Mouse (Mus musculus) heart, embryonic 15.5 days (tissue): ENCODE measurements around the gene Ypel3. TPM values are rescaled to one million over a fixed set of nuclear protein-coding genes. Genes with fewer than 3 reads are reported as not detected.

Source experiments
- ATAC-seq: fragments of 200-750 bp; cut with Nextera tagmentation; replicated peaks from 2 replicates; pipeline ENCODE4 v1.8.0; 2017; ENCODE audit warnings: low read depth, moderate TSS enrichment; ENCODE audit not compliant: insufficient number of reproducible peaks, insufficient read depth, low FRiP score
- H3K27ac ChIP-seq: fragments of 300-500 bp; sonication (generic); 2 replicates; pipeline ENCODE4 v1.5.1; 2015; ENCODE audit warnings: mild to moderate bottlenecking, inconsistent platforms
- H3K27me3 ChIP-seq: fragments of 300-500 bp; sonication (generic); 2 replicates; pipeline ENCODE4 v1.6.1; 2015; ENCODE audit warnings: inconsistent platforms
- H3K36me3 ChIP-seq: fragments of 300-500 bp; sonication (generic); 2 replicates; pipeline ENCODE4 v1.6.1; 2015; ENCODE audit warnings: mild to moderate bottlenecking, inconsistent platforms
- H3K4me1 ChIP-seq: fragments of 300-500 bp; sonication (generic); replicated peaks from 2 replicates; pipeline ENCODE4 v1.6.1; 2015; ENCODE audit warnings: inconsistent platforms
- H3K4me2 ChIP-seq: fragments of 300-500 bp; sonication (generic); 2 replicates; pipeline ENCODE4 v1.6.1; 2015; ENCODE audit warnings: inconsistent platforms, mild to moderate bottlenecking, moderate library complexity
- H3K4me3 ChIP-seq: fragments of 300-500 bp; sonication (generic); 2 replicates; pipeline ENCODE4 v1.5.1; 2015; ENCODE audit warnings: mild to moderate bottlenecking, inconsistent platforms
- H3K9ac ChIP-seq: fragments of 300-500 bp; sonication (generic); 2 replicates; pipeline ENCODE4 v1.6.1; 2015; ENCODE audit warnings: mild to moderate bottlenecking, inconsistent platforms
- H3K9me3 ChIP-seq: fragments of 300-500 bp; sonication (generic); replicated peaks from 2 replicates; pipeline ENCODE4 v1.6.1; 2016; ENCODE audit warnings: inconsistent platforms
- WGBS: fragments of 180-500 bp; shearing (Covaris S2); methylation state at CpG from one replicate; pipeline ENCODE4 v1.1.7; 2015; ENCODE audit warnings: mixed read lengths; 5-methylcytosine and 5-hydroxymethylcytosine counted together
- polyA plus RNA-seq: library from polyadenylated mRNA; unstranded; fragments of >200 nt; fragmentation: Nextera tagmentation; extraction: Ambion mirVana; gene quantifications from 2 replicates; pipeline ENCODE4 v1.2.1, GENCODE M21; 2015

The Ypel3 gene
- polyA plus RNA-seq, 1 experiment from 2014 or later, result 78.1 TPM

GRCm38 (mm10) chr7:126802134-126802889 lies 25.6 kb downstream of the Ypel3 start:
- WGBS, result 74% methylated on average over 11 of the region's 11 CpGs
- ATAC-seq, result no peak
- H3K4me3 ChIP-seq, result no peak overlapping the region
- H3K4me1 ChIP-seq, result peaks cover 25% of the 10 kb centered on the region
- H3K4me2 ChIP-seq, result no peak overlapping the region
- H3K27ac ChIP-seq, result no peak overlapping the region
- no peaks in the 10 kb centered on the region for H3K27me3 ChIP-seq
- H3K9me3 ChIP-seq, result no peaks in the 10 kb centered on the region
- H3K36me3 ChIP-seq, result 0 out of 2 replicates have a peak, but pooled peaks cover 4% of the 10 kb centered on the region
- no peak overlapping the region for H3K9ac ChIP-seq

- H3K27me3 ChIP-seq, result no peaks in the 10 kb centered on the region
- 76% methylated on average over 6 of the region's 6 CpGs for WGBS
Measured at GRCm38 (mm10) chr7:126803181-126803580, 26.4 kb downstream of the Ypel3 start.

GRCm38 (mm10) chr7:126803751-126804150 lies 27.0 kb downstream of the Ypel3 start:
- Histone ChIP-seq H3K4me1 (peaks cover 33% of the 10 kb centered on the region), H3K27ac (no peak overlapping the region), H3K36me3 (0 out of 2 replicates have a peak, but pooled peaks cover 4% of the 10 kb centered on the region), H3K9me3 (no peaks in the 10 kb centered on the region), H3K27me3 (no peaks in the 10 kb centered on the region), H3K4me3 (no peak overlapping the region), H3K4me2 (no peak overlapping the region), H3K9ac (no peak overlapping the region)
- no peak for ATAC-seq

More at GRCm38 (mm10) chr7:126803181-126803580, 26.4 kb downstream of the Ypel3 start:
- Histone ChIP-seq H3K9me3 (no peaks in the 10 kb centered on the region), H3K9ac (no peak overlapping the region), H3K4me1 (peaks cover 27% of the 10 kb centered on the region), H3K4me2 (no peak overlapping the region), H3K27ac (no peak overlapping the region), H3K4me3 (no peak overlapping the region), H3K36me3 (0 out of 2 replicates have a peak, but pooled peaks cover 4% of the 10 kb centered on the region)
- no peak for ATAC-seq

- Histone ChIP-seq H3K4me3 (no peak overlapping the region), H3K4me2 (0 out of 2 replicates have a peak overlapping the region, but pooled peaks have one; percentile 8), H3K9me3 (no peaks in the 10 kb centered on the region), H3K9ac (no peak overlapping the region), H3K36me3 (0 out of 2 replicates have a peak, but pooled peaks cover 4% of the 10 kb centered on the region), H3K27me3 (no peaks in the 10 kb centered on the region), H3K4me1 (peaks cover 26% of the 10 kb centered on the region), H3K27ac (peak overlapping the region; percentile 33)
- ATAC-seq, result no peak
- WGBS, result 52% methylated on average over 6 of the region's 6 CpGs
Measured at GRCm38 (mm10) chr7:126806956-126807355, 30.2 kb downstream of the Ypel3 start.

GRCm38 (mm10) chr7:126807405-126807804 lies 30.6 kb downstream of the Ypel3 start:
- Histone ChIP-seq H3K27ac (peak overlapping the region; percentile 33; the same call in 1 of the 2 replicates), H3K4me3 (no peak overlapping the region)
- 58% methylated on average over 4 of the region's 4 CpGs for WGBS

GRCm38 (mm10) chr7:126808703-126809455 lies 32.1 kb downstream of the Ypel3 start:
- peak overlapping the region; percentile 87 for H3K4me2 ChIP-seq
- H3K27ac ChIP-seq, result peak overlapping the region; percentile 87
- H3K9me3 ChIP-seq, result no peaks in the 10 kb centered on the region
- H3K4me1 ChIP-seq, result peaks cover 26% of the 10 kb centered on the region
- WGBS, result 1% methylated on average over 43 of the region's 43 CpGs
- H3K9ac ChIP-seq, result peak overlapping the region; percentile 73
- ATAC-seq, result peak; percentile 91
- H3K36me3 ChIP-seq, result 0 out of 2 replicates have a peak, but pooled peaks cover 4% of the 10 kb centered on the region
- no peaks in the 10 kb centered on the region for H3K27me3 ChIP-seq
- peak overlapping the region; percentile 67 for H3K4me3 ChIP-seq

More at GRCm38 (mm10) chr7:126807405-126807804, 30.6 kb downstream of the Ypel3 start:
- Histone ChIP-seq H3K9me3 (no peaks in the 10 kb centered on the region), H3K36me3 (0 out of 2 replicates have a peak, but pooled peaks cover 4% of the 10 kb centered on the region), H3K27me3 (no peaks in the 10 kb centered on the region), H3K9ac (no peak overlapping the region), H3K4me1 (peaks cover 26% of the 10 kb centered on the region), H3K4me2 (peak overlapping the region; percentile 87; the same call in 1 of the 2 replicates)
- ATAC-seq, result no peak

GRCm38 (mm10) chr7:126809723-126810369 lies 33.1 kb downstream of the Ypel3 start:
- no peak for ATAC-seq
- H3K4me3 ChIP-seq, result no peak overlapping the region
- H3K4me1 ChIP-seq, result peaks cover 26% of the 10 kb centered on the region
- no peak overlapping the region for H3K9ac ChIP-seq
- no peaks in the 10 kb centered on the region for H3K27me3 ChIP-seq
- WGBS, result 55% methylated on average over 5 of the region's 5 CpGs
- peak overlapping the region; percentile 87 for H3K4me2 ChIP-seq
- H3K36me3 ChIP-seq, result 0 out of 2 replicates have a peak, but pooled peaks cover 4% of the 10 kb centered on the region
- peak overlapping the region; percentile 87 for H3K27ac ChIP-seq
- no peaks in the 10 kb centered on the region for H3K9me3 ChIP-seq

GRCm38 (mm10) chr7:126815726-126816222 lies 39.0 kb downstream of the Ypel3 start:
- ATAC-seq, result no peak
- Histone ChIP-seq H3K4me1 (no peaks in the 10 kb centered on the region), H3K9me3 (no peaks in the 10 kb centered on the region), H3K9ac (no peak overlapping the region), H3K4me2 (no peak overlapping the region), H3K27me3 (no peaks in the 10 kb centered on the region; the same call in 1 of the 2 replicates), H3K27ac (no peak overlapping the region), H3K36me3 (no peaks in the 10 kb centered on the region), H3K4me3 (no peak overlapping the region)
- 59% methylated on average over 8 of the region's 8 CpGs for WGBS

- Histone ChIP-seq H3K27ac (no peak overlapping the region), H3K27me3 (no peaks in the 10 kb centered on the region; the same call in 1 of the 2 replicates), H3K4me1 (no peaks in the 10 kb centered on the region), H3K4me2 (no peak overlapping the region), H3K36me3 (no peaks in the 10 kb centered on the region), H3K9ac (no peak overlapping the region), H3K9me3 (no peaks in the 10 kb centered on the region), H3K4me3 (no peak overlapping the region)
- no peak for ATAC-seq
- 82% methylated on average over 8 of the region's 8 CpGs for WGBS
Measured at GRCm38 (mm10) chr7:126816494-126816893, 39.7 kb downstream of the Ypel3 start.

GRCm38 (mm10) chr7:126817595-126817994 lies 40.8 kb downstream of the Ypel3 start:
- no peak overlapping the region for H3K4me3 ChIP-seq
- no peak for ATAC-seq
- no peaks in the 10 kb centered on the region for H3K36me3 ChIP-seq
- H3K27ac ChIP-seq, result no peak overlapping the region
- H3K27me3 ChIP-seq, result peaks cover 5% of the 10 kb centered on the region
- no peak overlapping the region for H3K4me2 ChIP-seq
- no peaks in the 10 kb centered on the region for H3K9me3 ChIP-seq
- 74% methylated on average over 7 of the region's 7 CpGs for WGBS
- H3K4me1 ChIP-seq, result 0 out of 2 replicates have a peak, but pooled peaks cover 6% of the 10 kb centered on the region
- H3K9ac ChIP-seq, result no peak overlapping the region

GRCm38 (mm10) chr7:126818818-126819217 lies 42.1 kb downstream of the Ypel3 start:
- Histone ChIP-seq H3K27ac (no peak overlapping the region), H3K27me3 (peaks cover 15% of the 10 kb centered on the region), H3K4me3 (no peak overlapping the region), H3K9me3 (no peaks in the 10 kb centered on the region), H3K9ac (no peak overlapping the region), H3K4me2 (no peak overlapping the region), H3K4me1 (peaks cover 10% of the 10 kb centered on the region), H3K36me3 (no peaks in the 10 kb centered on the region)
- ATAC-seq, result no peak
- 30% methylated on average over 1 of the region's 1 CpGs for WGBS
